ENCODE assay signal across 22 mouse cellular contexts in genomic region chr17:42303062-42303577, GRCm38 (mm10). TPM values are rescaled to one million over a fixed set of nuclear protein-coding genes. Genes with fewer than 3 reads are reported as not detected.
DNase-seq lines count a peak whose midpoint lies in the region; ATAC-seq and TF ChIP-seq lines count a peak whose summit lies in the region.
"Had no signal": no experiment of that assay in that cellular context is flagged by ENCODE, and none has a peak within 500 bp of the region (broad histone marks: within the 10 kb centered on the region; RNA-seq: fewer than 3 reads in every experiment).

No protein-coding gene starts in this region.

- H3K9me3 ChIP-seq in forebrain, embryonic 15.5 days: no peaks in the 10 kb centered on the region
- H3K9me3 ChIP-seq in forebrain, postnatal 0 days (ENCODE audit: low read length): no peaks in the 10 kb centered on the region
- no peaks in the 10 kb centered on the region for H3K9me3 ChIP-seq in hindbrain, embryonic 13.5 days
- no peaks in the 10 kb centered on the region for H3K9me3 ChIP-seq in hindbrain, embryonic 11.5 days (ENCODE audit: control insufficient read depth, low read length)
- H3K9me3 ChIP-seq in midbrain, embryonic 14.5 days (ENCODE audit: control insufficient read depth, low read length): no peaks in the 10 kb centered on the region
- no peaks in the 10 kb centered on the region for H3K9me3 ChIP-seq in midbrain, postnatal 0 days (ENCODE audit: low read length)
- H3K9me3 ChIP-seq: embryonic facial prominence, embryonic 13.5 days; heart, embryonic 13.5 days; intestine, embryonic 15.5 days had no signal

- H3K9ac ChIP-seq in forebrain, embryonic 15.5 days (replicated peaks): no peak overlapping the region
- H3K9ac ChIP-seq in forebrain, postnatal 0 days: no peak overlapping the region
- H3K9ac ChIP-seq in hindbrain, embryonic 13.5 days: no peak overlapping the region
- H3K9ac ChIP-seq in hindbrain, embryonic 11.5 days (ENCODE audit: low read depth, low read length): no peak overlapping the region
- no peak overlapping the region for H3K9ac ChIP-seq in midbrain, embryonic 14.5 days (replicated peaks; ENCODE audit: low read length)
- H3K9ac ChIP-seq in midbrain, postnatal 0 days (replicated peaks; ENCODE audit: low read length, poor library complexity, severe bottlenecking): no peak overlapping the region
- H3K9ac ChIP-seq: embryonic facial prominence, embryonic 13.5 days; heart, embryonic 13.5 days; intestine, embryonic 15.5 days had no signal

- H3K4me3 ChIP-seq in forebrain, embryonic 15.5 days: no peak overlapping the region
- H3K4me3 ChIP-seq in forebrain, postnatal 0 days (ENCODE audit: low read depth, low read length): no peak overlapping the region
- H3K4me3 ChIP-seq in hindbrain, embryonic 13.5 days: no peak overlapping the region
- no peak overlapping the region for H3K4me3 ChIP-seq in hindbrain, embryonic 11.5 days (ENCODE audit: low read depth, low read length)
- no peak overlapping the region for H3K4me3 ChIP-seq in midbrain, embryonic 14.5 days (replicated peaks; ENCODE audit: low read depth, low read length)
- no peak overlapping the region for H3K4me3 ChIP-seq in midbrain, postnatal 0 days (ENCODE audit: low read depth, low read length)
- H3K4me3 ChIP-seq: embryonic facial prominence, embryonic 13.5 days; heart, embryonic 13.5 days; intestine, embryonic 15.5 days had no signal

- TF ChIP-seq CTCF in forebrain, postnatal 0 days (IDR thresholded peaks at IDR 0.05; ENCODE audit: low read depth): no peak
- TF ChIP-seq CTCF in midbrain, postnatal 0 days (IDR thresholded peaks at IDR 0.05): no peak

- H3K27ac ChIP-seq in forebrain, embryonic 15.5 days (replicated peaks): no peak overlapping the region
- H3K27ac ChIP-seq in forebrain, postnatal 0 days (ENCODE audit: low read depth, low read length): no peak overlapping the region
- H3K27ac ChIP-seq in hindbrain, embryonic 13.5 days: no peak overlapping the region
- no peak overlapping the region for H3K27ac ChIP-seq in hindbrain, embryonic 11.5 days (ENCODE audit: low read depth, low read length)
- H3K27ac ChIP-seq in midbrain, embryonic 14.5 days (replicated peaks; ENCODE audit: low read depth, low read length): 0 out of 2 replicates have a peak overlapping the region, but pooled peaks have one; percentile 16
- H3K27ac ChIP-seq in midbrain, postnatal 0 days (ENCODE audit: low read depth, low read length): no peak overlapping the region
- H3K27ac ChIP-seq: embryonic facial prominence, embryonic 13.5 days; heart, embryonic 13.5 days; intestine, embryonic 15.5 days had no signal

- 52% methylated on average over 4 of the region's 4 CpGs for WGBS in forebrain, embryonic 15.5 days
- WGBS in forebrain, postnatal 0 days: 42% methylated on average over 4 of the region's 4 CpGs
- WGBS in hindbrain, embryonic 13.5 days: 59% methylated on average over 4 of the region's 4 CpGs
- WGBS in hindbrain, embryonic 11.5 days: 68% methylated on average over 4 of the region's 4 CpGs
- 54% methylated on average over 4 of the region's 4 CpGs for WGBS in midbrain, embryonic 14.5 days
- WGBS in midbrain, postnatal 0 days: 60% methylated on average over 4 of the region's 4 CpGs

- H3K27me3 ChIP-seq in forebrain, embryonic 15.5 days: no peaks in the 10 kb centered on the region
- no peaks in the 10 kb centered on the region for H3K27me3 ChIP-seq in forebrain, postnatal 0 days (ENCODE audit: insufficient read depth, low read length)
- H3K27me3 ChIP-seq in hindbrain, embryonic 13.5 days: no peaks in the 10 kb centered on the region
- H3K27me3 ChIP-seq in hindbrain, embryonic 11.5 days (ENCODE audit: control insufficient read depth, insufficient read depth, low read length): no peaks in the 10 kb centered on the region
- H3K27me3 ChIP-seq in midbrain, embryonic 14.5 days (ENCODE audit: control insufficient read depth, insufficient read depth, low read length): no peaks in the 10 kb centered on the region
- no peaks in the 10 kb centered on the region for H3K27me3 ChIP-seq in midbrain, postnatal 0 days (ENCODE audit: insufficient read depth, low read length)
- H3K27me3 ChIP-seq: CH12.LX; embryonic facial prominence, embryonic 13.5 days; heart, embryonic 13.5 days; intestine, embryonic 15.5 days; Patski had no signal

- no peak overlapping the region for H3K4me2 ChIP-seq in forebrain, embryonic 15.5 days (replicated peaks)
- H3K4me2 ChIP-seq in forebrain, postnatal 0 days (ENCODE audit: low read depth): no peak overlapping the region
- no peak overlapping the region for H3K4me2 ChIP-seq in hindbrain, embryonic 13.5 days
- H3K4me2 ChIP-seq in hindbrain, embryonic 11.5 days (replicated peaks; ENCODE audit: low read depth, low read length): no peak overlapping the region
- H3K4me2 ChIP-seq in midbrain, embryonic 14.5 days (ENCODE audit: low read length): no peak overlapping the region
- no peak overlapping the region for H3K4me2 ChIP-seq in midbrain, postnatal 0 days (ENCODE audit: low read depth, low read length, poor library complexity, severe bottlenecking)
- H3K4me2 ChIP-seq: embryonic facial prominence, embryonic 13.5 days; heart, embryonic 13.5 days; intestine, embryonic 15.5 days had no signal

- ATAC-seq in forebrain, embryonic 15.5 days (replicated peaks): 0 out of 2 replicates have a peak, but pooled peaks have one; percentile 26
- no peak for ATAC-seq in forebrain, postnatal 0 days
- ATAC-seq in hindbrain, embryonic 13.5 days (ENCODE audit: low FRiP score): peak; percentile 76
- ATAC-seq in hindbrain, embryonic 11.5 days (ENCODE audit: low FRiP score): no peak
- ATAC-seq in midbrain, embryonic 14.5 days (ENCODE audit: low FRiP score, low TSS enrichment): peak; percentile 66; the same call in 1 of the 2 replicates
- ATAC-seq in midbrain, postnatal 0 days (ENCODE audit: low FRiP score): no peak
- ATAC-seq: activated CD4-positive, CD25-positive, alpha-beta regulatory T cell, adult 4 months; intestine, embryonic 15.5 days; Patski had no signal

- no peaks in the 10 kb centered on the region; the same call in 1 of the 2 replicates for H3K4me1 ChIP-seq in forebrain, embryonic 15.5 days
- H3K4me1 ChIP-seq in forebrain, postnatal 0 days (ENCODE audit: insufficient read depth): no peaks in the 10 kb centered on the region
- no peaks in the 10 kb centered on the region for H3K4me1 ChIP-seq in hindbrain, embryonic 13.5 days (replicated peaks)
- H3K4me1 ChIP-seq in hindbrain, embryonic 11.5 days (replicated peaks; ENCODE audit: control insufficient read depth, insufficient read depth, low read length): no peaks in the 10 kb centered on the region
- H3K4me1 ChIP-seq in midbrain, embryonic 14.5 days (ENCODE audit: control insufficient read depth, insufficient read depth, low read length): no peaks in the 10 kb centered on the region
- no peaks in the 10 kb centered on the region for H3K4me1 ChIP-seq in midbrain, postnatal 0 days (ENCODE audit: insufficient read depth, low read length)
- H3K4me1 ChIP-seq: embryonic facial prominence, embryonic 13.5 days; heart, embryonic 13.5 days; intestine, embryonic 15.5 days had no signal

- no peaks in the 10 kb centered on the region for H3K36me3 ChIP-seq in forebrain, embryonic 15.5 days
- no peaks in the 10 kb centered on the region for H3K36me3 ChIP-seq in forebrain, postnatal 0 days (ENCODE audit: insufficient read depth)
- H3K36me3 ChIP-seq in hindbrain, embryonic 13.5 days: no peaks in the 10 kb centered on the region
- H3K36me3 ChIP-seq in hindbrain, embryonic 11.5 days (ENCODE audit: control insufficient read depth, insufficient read depth, low read length): no peaks in the 10 kb centered on the region
- H3K36me3 ChIP-seq in midbrain, embryonic 14.5 days (ENCODE audit: control insufficient read depth, insufficient read depth, low read length): no peaks in the 10 kb centered on the region
- H3K36me3 ChIP-seq in midbrain, postnatal 0 days (ENCODE audit: insufficient read depth, low read length): no peaks in the 10 kb centered on the region
- H3K36me3 ChIP-seq: embryonic facial prominence, embryonic 13.5 days; heart, embryonic 13.5 days; intestine, embryonic 15.5 days had no signal

- no peak for DNase-seq in forebrain, postnatal 0 days
- no peak for DNase-seq in hindbrain, embryonic 11.5 days (ENCODE audit: low spot score)
- peak; percentile 33 for DNase-seq in midbrain, embryonic 14.5 days
- no peak for DNase-seq in midbrain, postnatal 0 days (ENCODE audit: low spot score)
- DNase-seq in right cerebral cortex, adult 18-20 months: no peak
- DNase-seq: adrenal gland, postnatal 14 days; cerebellum, adult 18-20 months; cerebellum, adult 9-11 months; cerebellum, postnatal 36 days; gastrocnemius, postnatal 10 days; heart, postnatal 36 days; kidney, adult 18-20 months had no signal

RNA-seq across cellular contexts. Expression of gene Ptchd4, which starts 12.6 kb away (rescaled TPM):
- 5.9 TPM in 2 replicates for polyA plus RNA-seq in forebrain, embryonic 15.5 days (2015; fragmentation: Nextera tagmentation; extraction: Ambion mirVana)
- 4.5 and 6.3 TPM in 2 replicates for total RNA-seq in forebrain, postnatal 0 days (2014; rRNA removed)
- 2.6 and 6.1 TPM in 2 replicates for polyA plus RNA-seq in forebrain, postnatal 0 days (2015; fragmentation: Nextera tagmentation; extraction: Ambion mirVana)
- 9.9 and 10.5 TPM in 2 replicates for polyA plus RNA-seq in hindbrain, embryonic 13.5 days (2015; fragmentation: Nextera tagmentation; extraction: Ambion mirVana)
- polyA plus RNA-seq in hindbrain, embryonic 11.5 days (2014; fragmentation: Nextera tagmentation; extraction: Ambion mirVana): 3.5 and 5.5 TPM in 2 replicates
- 9.4 and 11.4 TPM in 2 replicates for polyA plus RNA-seq in midbrain, embryonic 14.5 days (2014; fragmentation: Nextera tagmentation; extraction: Ambion mirVana)
- total RNA-seq in midbrain, postnatal 0 days (2014; rRNA removed): 10.9 and 13.6 TPM in 2 replicates
- 8.3 and 9.3 TPM in 2 replicates for polyA plus RNA-seq in midbrain, postnatal 0 days (2015; fragmentation: Nextera tagmentation; extraction: Ambion mirVana)
- total RNA-seq: CH12.LX; heart, adult 8-10 months; heart, postnatal 36 days had no signal
- polyA plus RNA-seq: heart, postnatal 0 days had no signal

Comparison
In these comparisons a context has a peak if more than half of its experiments do, and no peak if none do; other contexts are left out.
1. ATAC-seq: peak in forebrain, embryonic 15.5 days (single experiment), hindbrain, embryonic 13.5 days (single experiment) and midbrain, embryonic 14.5 days (single experiment); none in forebrain, postnatal 0 days (single experiment), hindbrain, embryonic 11.5 days (single experiment) and midbrain, postnatal 0 days (single experiment).